Mouse (Mus musculus): ENCODE measurements around the gene Sh3bp5.

DNA sequence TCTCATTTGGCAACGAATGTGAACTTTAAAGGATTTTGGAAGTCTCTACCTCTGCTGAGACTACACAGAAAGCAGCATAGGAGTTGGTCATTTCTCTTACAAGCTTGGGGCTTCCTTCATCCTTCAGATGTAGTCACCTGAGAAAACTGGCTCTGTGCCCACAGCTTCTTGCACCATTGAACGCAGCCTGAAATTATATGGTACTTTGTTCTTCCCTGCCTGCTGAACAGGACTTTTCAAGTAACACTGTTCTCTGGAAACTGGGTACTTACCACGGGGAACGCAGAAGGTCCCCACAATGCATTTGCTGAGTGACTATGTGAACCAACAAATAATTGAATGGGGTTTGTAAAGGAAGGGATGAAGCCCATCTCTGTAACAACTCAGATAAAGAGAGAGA, 112.7 kb downstream of the Sh3bp5 start:
- no peak for TF ChIP-seq CTCF (IDR thresholded peaks at IDR 0.05; ENCODE audit: low read depth)
- TF ChIP-seq EP300 (IDR thresholded peaks at IDR 0.05; ENCODE audit: low read depth), result no peak
